Mouse (Mus musculus): Measurements from ENCODE around the gene Bank1.
A peak's percentile ranks its signal among the peaks of the same experiment; 100 is the strongest.

Bank1 gene

DNA sequence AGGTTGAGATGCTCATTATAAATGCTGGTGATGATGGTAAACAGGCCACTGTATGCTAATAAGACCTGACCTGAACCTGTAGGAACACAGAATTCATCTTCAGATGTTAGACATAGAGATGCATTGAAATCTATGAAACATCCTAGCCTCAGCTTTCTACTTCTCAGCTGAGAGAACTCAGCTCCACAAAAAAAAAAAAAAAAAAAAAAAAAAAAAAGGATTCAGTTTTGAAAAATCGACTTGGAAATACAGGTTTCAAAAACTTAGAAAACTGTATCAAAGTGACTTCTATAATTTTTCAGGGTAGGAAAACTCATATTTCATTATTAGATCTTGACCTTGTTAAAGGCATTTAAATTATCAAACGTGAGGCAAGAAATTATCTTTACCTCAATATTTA, 222.5 kb downstream of the Bank1 start:
- DNase-seq (ENCODE audit: low read depth, low spot score) = no peak

DNA sequence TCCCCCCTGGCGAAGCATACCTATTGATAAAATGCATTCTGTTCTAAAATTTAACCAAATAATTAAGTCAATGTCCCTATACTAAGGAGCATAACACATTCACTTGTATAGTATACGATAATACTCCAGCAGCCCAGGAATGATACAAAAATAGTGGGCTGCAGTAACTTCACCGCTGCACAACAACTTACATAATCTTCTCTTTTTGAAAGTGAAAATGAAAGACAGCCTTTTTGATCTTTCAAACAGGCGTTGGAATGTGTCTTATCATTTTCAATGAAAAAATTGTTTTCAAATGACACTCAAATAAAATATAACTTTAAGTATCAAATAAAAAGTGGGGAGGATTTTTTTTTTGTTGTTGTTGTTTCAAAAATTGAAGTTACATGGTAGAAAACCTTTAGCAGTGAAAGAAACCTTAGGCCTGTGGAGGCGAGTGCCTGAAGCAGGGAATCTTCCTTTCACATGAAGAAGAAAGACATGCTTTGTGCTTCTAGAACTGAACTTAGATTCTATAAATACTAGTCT, 224.8 kb downstream of the Bank1 start:
- DNase-seq (ENCODE audit: low read depth, low spot score) = peak; percentile 46

DNA sequence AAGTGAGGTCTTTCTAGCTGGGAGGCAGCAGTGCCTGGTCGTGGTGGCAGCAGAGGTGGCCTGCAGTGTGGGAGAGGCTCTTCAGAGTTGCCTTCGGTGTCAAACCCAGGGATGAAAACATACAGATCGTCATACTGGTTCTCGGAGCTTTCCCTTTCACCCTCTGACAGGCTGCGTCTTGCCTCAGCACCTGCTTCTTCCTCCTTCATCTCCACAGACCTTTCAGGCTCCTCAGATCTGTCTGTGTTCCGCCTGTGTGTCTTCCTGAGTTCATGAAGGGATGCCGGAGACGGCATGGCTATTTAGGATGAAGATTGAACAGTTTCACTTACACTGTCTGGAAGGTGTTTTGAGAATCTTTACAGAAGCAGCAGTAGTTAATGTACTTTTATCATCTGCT, 225.6 kb downstream of the Bank1 start:
- peak; percentile 36 for DNase-seq (ENCODE audit: low read depth, low spot score)

DNA sequence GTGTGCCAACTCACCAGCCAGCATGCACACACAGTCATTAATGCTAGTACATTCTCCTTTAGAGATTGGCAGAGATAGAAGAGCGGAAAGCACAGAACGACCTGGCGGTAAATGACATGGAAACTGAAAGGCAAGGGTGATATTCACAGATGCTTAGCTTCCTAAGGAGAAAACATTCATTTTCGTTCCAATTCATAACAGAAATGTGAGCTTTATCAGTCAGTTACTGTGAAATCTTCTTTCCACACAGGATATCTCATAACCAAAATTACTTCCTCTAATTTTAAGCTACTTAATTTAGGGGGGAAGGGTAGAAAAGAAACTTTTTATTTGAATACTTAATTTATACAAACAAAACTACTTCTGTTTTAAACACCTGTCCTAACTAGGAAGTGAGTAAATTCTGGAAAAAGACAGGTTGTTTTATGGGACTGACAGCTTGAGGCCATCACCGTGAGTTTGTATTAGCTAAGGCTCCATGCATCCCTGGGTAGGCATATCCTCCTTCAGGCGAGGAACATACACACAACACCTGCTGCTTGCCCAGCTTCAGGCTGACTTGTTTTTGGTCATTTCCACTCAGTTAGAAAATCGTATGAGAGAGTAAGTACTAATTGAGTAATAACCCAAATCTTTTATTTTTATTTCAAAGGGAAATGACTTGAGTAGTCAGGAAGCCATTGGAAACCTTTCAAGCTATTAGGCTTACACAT, 238.8 kb downstream of the Bank1 start:
- DNase-seq (ENCODE audit: low read depth, low spot score) = no peak

DNA sequence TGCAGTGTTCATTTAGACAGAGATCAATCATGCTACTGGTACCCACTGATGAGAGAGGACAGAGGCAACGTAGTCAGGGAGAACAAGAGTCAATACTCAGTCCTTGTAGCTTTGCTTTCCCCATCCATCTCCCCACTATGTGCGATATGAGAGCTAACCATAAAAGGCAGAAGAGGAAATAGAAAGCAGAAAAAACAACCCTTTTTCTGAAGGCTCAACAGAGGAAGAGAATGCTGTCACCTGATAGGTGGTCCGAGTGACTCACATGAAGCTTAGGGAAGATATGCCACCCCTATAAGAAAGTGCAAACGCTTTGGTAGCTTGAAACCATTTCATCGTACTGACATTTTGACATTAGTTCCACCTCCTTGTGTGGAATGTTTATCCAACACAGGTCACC, 239.4 kb downstream of the Bank1 start:
- peak; percentile 9 for DNase-seq (ENCODE audit: low read depth, low spot score)

DNA sequence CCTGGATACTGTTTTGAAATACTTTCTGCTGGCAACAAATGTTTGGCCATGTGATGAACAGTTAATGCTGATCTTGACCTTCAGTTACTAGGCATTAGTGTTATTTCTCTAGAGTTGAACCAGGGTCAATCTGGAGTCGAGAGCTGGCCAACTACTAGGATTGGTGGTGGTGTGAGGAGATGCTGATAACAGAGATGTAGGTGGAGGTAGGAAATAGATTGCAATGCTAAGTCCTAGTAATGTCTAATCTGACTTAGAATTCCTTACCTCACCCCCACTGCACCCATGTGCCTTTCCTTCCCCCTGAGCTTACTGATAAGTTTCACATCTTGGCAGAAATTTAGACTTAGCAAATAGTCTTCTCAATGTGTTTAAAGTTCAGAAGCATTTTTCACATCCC, 240.8 kb downstream of the Bank1 start:
- DNase-seq (ENCODE audit: low read depth, low spot score) = no peak

DNA sequence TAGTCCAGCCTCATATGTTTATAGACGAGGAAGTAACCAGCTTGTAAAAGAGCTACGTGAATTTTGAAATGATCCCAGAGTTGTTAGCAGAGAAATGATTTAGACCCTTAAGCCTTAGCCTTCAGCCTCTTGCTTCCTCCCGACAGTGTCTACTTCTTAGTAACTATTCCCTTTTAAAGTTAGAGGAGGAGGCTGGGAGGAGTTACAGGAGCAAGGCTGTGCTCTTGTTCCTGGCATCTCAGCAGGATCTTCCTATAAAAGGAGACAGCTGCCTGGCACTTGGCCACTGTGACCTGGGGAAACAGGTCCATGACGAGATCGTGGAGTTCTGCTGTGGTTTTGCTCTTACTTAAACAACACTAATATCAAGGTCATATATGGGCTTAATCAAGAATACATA, 241.8 kb downstream of the Bank1 start:
- DNase-seq (ENCODE audit: low read depth, low spot score) = no peak

DNA sequence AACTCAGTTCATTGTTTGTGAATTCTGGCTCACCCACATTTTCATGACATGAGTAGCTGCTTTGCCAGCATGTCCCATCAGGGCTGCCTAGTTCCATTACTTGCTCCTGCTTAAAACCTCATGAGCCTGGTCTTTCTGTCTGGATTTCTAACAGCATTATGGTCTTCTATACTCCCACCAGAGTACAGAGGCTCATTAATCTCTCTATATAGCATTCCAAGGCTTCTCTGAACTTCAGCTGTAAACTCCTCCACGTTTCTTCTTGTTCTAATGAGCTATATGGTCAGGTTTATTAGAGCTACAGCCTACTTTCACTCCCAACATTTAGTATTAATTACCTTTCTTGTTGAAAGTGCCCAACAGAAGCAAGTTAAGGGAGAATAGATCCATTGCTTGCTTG, 244.6 kb downstream of the Bank1 start:
- DNase-seq (ENCODE audit: low read depth, low spot score) = no peak

DNA sequence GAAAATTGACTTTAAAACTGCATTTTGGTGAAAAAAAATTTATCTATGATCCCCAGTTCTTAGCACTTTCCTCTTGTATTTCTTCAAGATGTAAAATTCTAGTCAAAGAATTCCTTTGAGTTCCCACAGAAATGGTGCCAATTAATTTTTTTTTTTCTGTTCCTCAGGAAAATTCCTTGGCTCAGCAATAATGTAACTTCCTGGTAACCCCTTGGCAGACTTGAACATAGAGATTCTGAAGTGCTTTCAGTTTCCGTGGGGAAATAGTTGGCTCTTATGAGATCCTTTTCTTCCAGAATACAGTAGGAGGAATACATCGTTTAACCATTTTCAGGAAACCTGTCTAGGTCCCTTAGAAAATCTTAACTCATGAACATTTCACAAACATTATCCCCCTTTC, 247.3 kb downstream of the Bank1 start:
- DNase-seq (ENCODE audit: low read depth, low spot score) = no peak

DNA sequence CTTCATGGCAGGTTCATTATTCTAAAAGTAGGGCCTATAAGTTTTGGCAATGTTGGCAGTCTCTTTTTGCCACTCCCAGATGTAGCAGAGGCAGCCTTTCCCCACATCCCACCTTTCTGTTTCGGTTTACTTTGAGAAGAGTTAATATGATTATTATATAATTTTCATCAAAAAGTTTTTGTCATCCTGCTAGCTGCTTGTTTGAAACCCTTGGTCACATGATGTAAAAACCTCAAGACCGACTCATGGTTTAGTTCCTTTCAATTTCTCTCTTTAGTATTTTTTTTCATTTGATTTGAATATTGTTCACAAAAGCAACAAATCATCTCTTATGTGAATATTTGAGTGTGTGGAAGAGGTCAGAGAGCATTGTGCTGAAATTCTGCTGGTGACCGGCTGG, 255.5 kb downstream of the Bank1 start:
- no peak for DNase-seq (ENCODE audit: low read depth, low spot score)

DNA sequence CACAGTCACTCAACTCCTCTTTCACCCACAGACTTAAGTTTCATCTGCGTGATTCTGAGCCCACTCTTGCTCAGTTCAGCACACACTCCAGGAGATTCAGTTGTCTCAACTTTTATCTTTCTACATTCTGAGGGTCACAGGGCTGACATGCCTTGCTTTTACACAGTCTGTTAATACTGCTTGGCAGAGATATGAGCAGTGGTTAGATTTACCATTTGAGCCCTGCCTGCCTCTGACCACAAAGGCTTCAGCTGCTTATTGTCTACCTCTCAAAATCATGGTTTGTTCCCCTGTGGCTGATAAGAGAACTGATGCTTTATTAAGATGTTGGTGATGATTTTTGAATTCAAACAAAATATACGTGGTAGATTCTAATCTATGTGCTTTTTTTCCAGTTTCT, 264.0 kb downstream of the Bank1 start:
- no peak for DNase-seq (ENCODE audit: low read depth, low spot score)

DNA sequence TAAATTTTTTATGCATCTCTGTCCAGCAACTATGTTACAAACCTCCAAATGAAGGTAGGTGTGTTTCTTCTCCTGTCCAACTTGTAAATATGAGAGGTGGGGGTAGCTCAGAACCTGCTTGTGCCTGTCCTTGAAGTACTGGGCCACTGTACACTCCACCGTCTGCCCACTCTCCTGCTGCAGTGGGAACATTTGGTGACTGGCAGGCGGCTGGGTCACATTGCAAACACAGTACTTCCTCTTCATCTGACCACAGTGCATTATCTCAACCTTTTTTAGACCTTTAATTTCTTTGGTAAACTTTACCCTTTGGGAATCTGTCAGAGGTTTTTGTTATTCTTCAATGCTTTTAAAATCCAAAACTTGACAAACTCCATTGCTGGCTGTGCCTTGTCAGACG, 275.2 kb downstream of the Bank1 start:
- DNase-seq (ENCODE audit: low read depth, low spot score) = no peak

DNA sequence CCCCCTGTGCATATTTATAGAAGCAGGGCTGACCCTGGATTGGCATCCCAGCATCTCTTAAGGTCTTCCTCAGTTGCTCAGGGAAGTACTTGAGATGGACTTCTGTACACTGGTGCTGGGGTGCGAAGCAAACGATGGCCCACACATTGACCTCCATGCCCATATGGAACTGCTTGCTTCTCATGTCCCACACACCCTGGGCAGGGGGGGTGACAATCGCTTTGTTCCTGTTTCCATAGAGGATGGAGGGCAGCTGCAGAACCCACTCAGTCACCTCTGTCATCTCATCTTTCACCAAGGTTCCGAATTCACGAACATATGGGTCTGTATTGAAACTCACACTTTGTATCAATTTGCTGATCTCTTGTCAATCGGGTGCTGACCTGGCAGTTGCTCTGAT, 275.7 kb downstream of the Bank1 start:
- DNase-seq (ENCODE audit: low read depth, low spot score) = no peak

DNA sequence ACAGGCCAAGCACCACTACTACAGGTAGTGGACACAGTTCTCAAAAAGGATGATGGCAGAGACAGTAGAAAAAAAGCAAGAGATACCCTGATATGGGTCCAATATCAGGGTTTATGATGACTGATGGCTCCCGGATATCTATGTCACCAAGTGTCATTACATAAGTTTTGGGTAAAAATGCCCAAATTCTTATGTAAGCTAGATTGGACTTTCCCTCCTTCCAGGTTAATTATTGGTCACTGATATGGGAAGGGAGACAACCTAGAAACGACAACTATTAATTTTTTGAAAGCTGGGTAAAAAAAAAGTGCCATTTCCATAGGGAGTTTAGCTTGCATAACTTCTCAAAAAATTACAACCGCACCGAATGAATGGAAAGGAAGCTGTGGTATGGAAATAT, 277.8 kb downstream of the Bank1 start:
- DNase-seq (ENCODE audit: low read depth, low spot score) = no peak

DNA sequence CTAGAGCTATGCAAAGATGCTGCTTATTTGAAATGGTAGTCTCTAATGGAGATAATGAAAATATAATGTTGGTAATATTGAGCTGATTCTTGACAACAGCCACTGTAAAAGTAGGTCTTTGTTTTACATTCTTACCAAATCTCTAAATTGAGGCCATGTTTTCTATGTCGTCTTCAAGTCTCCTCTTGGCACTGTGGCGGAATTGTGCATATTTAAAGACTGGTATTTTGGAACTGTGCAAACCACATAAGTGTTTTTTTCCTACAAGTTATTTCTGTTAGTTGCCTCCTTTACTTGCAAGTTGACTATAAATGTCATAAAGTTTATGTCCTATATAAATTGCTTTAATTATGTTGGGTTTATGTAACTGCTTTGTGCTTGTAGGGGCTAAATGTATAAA, 280.5 kb downstream of the Bank1 start:
- no peak for DNase-seq (ENCODE audit: low read depth, low spot score)

DNA sequence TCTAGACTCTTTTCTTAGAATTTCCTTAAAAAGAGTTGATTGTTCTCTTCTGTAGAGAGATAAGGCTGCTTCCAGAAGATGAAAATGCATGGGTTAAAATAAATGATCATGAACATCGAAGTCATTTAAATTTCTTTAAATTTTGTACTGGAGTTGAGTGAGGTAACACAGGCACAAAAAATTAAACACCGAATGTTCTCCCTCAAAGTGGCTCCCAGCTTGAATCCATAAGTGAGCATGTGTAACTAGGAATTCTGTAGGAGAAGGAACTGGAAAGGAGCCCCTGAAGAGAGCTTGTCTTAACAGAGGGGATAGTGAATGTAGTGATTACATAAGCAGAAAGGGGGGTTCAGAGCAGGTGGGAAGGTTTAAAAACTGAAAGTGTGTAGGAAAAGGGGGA, 285.8 kb downstream of the Bank1 start:
- DNase-seq (ENCODE audit: low read depth, low spot score) = no peak

DNA sequence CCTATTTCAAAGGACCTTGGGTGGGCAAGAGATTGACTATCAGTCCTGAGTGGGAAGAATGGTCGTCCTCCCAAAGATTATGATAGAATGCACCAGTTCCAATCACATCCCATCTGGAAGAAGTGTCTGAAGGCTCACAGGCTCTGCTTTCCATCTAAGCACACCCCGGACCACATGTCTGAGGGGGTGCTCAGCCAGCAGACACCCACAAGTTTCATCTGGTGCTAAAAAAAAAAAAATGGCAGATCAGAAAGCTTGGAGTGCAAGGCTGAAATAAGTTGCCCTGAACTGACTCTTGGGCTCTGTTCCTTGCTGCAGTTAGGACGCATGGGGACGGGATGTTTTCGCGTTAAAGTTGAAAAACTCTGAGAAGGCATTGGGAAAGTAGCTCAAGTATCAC, 286.4 kb downstream of the Bank1 start:
- DNase-seq (ENCODE audit: low read depth, low spot score) = no peak

DNA sequence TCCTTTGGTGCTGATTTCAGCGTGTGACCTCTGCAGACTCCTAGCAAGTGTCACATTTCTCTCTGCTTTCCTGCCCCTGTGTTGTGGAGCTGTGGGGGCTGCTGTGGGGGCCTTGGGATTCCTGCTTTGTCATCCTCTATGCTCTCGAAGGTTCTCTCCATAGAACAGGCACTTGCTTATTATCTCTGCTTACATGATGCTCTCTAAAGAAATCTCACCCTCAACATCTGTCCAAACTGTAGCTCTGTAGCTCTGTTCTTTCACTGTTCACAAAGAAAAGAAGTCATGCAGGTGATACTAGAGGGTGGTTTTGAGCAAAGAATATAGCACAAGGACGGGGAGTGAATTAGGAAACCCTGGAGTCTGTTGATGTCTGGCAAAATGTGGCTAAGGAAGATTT, 288.6 kb downstream of the Bank1 start:
- DNase-seq (ENCODE audit: low read depth, low spot score) = no peak

DNA sequence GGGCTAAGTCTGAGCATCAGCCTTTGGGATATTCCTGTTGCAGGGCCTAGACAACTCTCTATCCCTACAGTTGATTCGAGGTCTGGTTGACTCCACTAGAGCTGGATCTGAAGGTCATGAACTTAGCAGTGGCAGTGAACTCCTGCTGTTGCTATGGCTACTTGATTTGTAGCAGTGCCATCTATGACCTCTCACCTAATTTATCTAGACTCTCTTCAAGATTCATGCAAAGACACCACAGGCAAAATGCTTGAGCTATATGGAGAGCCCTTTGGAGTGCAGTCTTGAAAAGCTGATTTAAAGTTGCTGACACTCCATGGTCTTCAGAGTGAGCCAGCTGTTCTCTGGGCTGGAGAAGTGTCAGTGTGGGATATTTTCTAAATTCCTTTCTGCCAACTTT, 290.1 kb downstream of the Bank1 start:
- DNase-seq (ENCODE audit: low read depth, low spot score) = no peak

DNA sequence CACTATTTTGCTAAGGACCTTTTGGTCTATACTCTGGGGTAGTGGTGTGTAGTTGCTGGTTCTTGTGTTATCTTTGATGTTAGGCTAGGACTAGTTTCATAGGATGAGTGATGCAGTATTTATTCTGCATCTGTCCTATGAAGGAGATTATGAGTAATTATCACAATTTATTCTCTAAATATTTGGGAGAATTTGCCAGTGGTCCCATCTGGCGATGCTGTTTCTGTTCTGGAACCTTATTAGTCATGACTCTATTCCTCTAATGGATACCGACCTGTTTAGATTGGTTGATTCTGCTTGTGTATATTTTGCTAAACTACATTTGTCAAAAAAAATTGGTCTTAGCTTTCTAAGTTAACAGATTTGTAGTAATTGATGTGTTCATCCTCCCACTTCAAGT, 301.0 kb downstream of the Bank1 start:
- DNase-seq (ENCODE audit: low read depth, low spot score) = no peak

DNA sequence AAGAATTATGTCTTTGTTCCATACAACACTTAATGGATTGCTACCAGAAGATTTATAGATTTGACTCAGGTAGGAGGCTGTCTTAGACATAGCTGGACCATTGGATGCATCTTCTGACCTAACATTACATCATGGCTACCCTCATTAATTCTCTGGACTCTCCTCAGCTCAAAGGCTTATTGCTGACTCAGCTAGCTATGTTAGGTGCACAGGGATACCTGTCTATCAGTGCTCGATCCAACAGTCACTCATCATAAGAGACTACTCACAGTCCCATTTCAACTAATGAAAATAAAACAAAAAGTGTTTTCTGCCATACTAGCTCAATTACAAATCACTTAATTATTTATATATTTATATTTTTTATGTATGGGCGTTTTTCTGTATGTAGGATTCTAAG, 308.3 kb downstream of the Bank1 start:
- no peak for DNase-seq (ENCODE audit: low read depth, low spot score)

DNA sequence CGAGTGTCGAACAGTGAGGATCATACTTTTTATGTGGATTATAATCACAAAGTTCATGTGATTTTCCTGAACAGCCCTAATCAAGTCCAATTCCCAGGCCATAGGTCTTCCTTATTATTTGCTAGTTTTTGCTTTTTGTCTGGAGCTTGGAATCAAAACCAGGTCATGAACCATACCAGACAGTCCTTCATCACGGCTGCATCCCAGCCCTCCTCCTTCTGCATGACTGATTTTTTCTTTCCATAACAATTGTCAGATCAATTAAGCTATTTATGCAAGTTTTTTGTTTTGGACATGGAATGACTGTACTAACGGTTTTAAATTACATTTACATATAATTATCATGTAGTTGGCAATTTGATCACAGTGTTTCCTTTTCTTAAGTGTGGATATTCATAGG, 315.2 kb downstream of the Bank1 start:
- DNase-seq (ENCODE audit: low read depth, low spot score) = no peak

DNA sequence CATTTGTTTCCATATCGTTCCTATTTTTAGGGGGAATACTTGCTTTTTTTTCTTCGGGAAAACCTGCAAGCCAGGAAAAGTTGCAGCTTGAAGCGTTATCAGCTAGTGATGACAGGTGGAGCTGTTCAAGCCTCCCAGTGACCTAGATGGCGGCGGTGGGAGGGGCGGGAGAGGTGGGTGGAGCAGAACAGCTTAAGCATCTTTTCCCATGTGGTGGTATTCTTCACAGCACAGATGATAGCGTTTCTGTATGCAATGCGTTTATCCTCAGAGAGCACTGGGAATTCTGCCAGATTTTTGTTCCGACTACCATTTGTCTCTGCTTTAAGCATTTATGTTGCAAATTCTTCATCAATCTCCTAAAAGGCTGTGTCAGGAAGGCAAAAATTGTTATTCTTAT, 318.0 kb downstream of the Bank1 start:
- no peak for DNase-seq (ENCODE audit: low read depth, low spot score)
